Mouse (Mus musculus): ENCODE results near the gene Vwa7.

GRCm38 (mm10) chr17:35028315-35028714 is 11.9 kb downstream of the Vwa7 start:
- TF ChIP-seq POLR2A (IDR thresholded peaks at IDR 0.05; ENCODE audit: low read depth, low read length) (no peak), CTCF (IDR thresholded peaks at IDR 0.05; ENCODE audit: extremely low read depth, insufficient read depth, insufficient read length, insufficient replicate concordance) (no peak)
